Mouse (Mus musculus) erythroblast, embryonic 14.5 days (primary cell): ENCODE measurements around the gene Hmgn2. TPM values are rescaled to one million over a fixed set of nuclear protein-coding genes. Genes with fewer than 3 reads are reported as not detected.
A peak's percentile ranks its signal among the peaks of the same experiment; 100 is the strongest.
"Not testable (repeated sequence)": the region's sequence is repeated elsewhere in the genome, so short reads cannot be mapped to it uniquely, and the experiment has no call there.

Source experiments
- H3K27me3 ChIP-seq: 2 replicates; pipeline ENCODE4 v1.6.1; 2012; ENCODE audit warnings: inconsistent platforms; ENCODE audit not compliant: control insufficient read depth
- H3K36me3 ChIP-seq: 2 replicates; pipeline ENCODE4 v1.6.1; 2012; ENCODE audit warnings: mild to moderate bottlenecking, inconsistent platforms; ENCODE audit not compliant: control insufficient read depth
- H3K4me1 ChIP-seq: 2 replicates; pipeline ENCODE4 v1.6.1; 2012; ENCODE audit warnings: inconsistent platforms; ENCODE audit not compliant: control insufficient read depth
- H3K4me3 ChIP-seq: replicated peaks from 2 replicates; pipeline ENCODE3; 2012; ENCODE audit warnings: moderate library complexity, mild to moderate bottlenecking, inconsistent platforms
- H3K9me3 ChIP-seq: 2 replicates; pipeline ENCODE4 v1.6.1; 2012; ENCODE audit warnings: low read length, inconsistent platforms, mixed read lengths; ENCODE audit not compliant: control insufficient read depth
- GATA1 ChIP-seq: IDR thresholded peaks from 2 replicates; pipeline ENCODE4 v1.6.1; 2012; ENCODE audit warnings: low read length, inconsistent platforms, mixed read lengths
- TAL1 ChIP-seq: IDR thresholded peaks from 3 replicates; pipeline ENCODE4 v1.6.1; 2012; ENCODE audit warnings: low read length, inconsistent platforms, mixed read lengths
- polyA plus RNA-seq: library from polyadenylated mRNA; stranded (reverse); fragments of >175 nt; gene quantifications from 2 replicates; pipeline ENCODE4 v1.2.3, GENCODE M21; 2012

Gene Hmgn2
- polyA plus RNA-seq, 1 experiment, result 87.9 TPM

DNA sequence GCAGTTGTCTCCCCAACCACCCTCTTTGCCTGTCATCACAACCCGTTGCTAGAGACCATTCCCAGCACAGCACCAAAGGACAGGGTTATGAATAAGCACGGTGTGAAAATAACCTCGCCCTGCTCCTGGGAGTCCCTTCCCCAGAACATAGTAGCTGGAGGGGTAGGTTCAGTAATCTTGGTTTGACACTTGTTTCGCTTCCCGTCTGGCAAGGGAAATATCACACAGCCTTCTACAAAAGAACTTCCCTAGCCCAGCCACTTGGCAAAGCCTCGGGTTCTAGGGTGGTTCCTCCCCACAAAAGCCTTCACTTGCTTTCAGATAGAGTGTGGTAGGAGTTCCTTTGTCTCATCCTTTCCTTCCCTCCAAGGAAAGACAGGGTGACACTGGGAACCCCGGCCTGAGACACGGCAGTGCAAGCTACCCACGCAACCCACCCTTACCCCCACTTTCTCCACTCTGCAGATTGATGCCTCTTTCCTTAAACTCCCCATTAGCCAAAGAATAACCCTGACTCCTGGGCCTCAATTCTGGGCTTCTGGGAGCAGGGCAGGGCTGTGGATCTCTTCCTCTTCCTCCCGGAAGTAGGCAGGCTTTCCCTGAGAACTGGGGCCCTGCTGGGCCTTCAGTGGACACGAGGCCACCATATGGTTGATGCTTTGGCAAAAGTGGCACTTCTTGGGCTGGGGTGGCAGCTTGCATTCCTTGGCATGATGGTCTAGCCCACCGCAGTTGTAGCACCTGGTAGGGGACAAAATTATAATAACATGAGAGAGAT is 37.3 kb upstream of the Hmgn2 start:
- Histone ChIP-seq H3K4me3 (no peak overlapping the region), H3K4me1 (peaks cover 6% of the 10 kb centered on the region), H3K27me3 (no peaks in the 10 kb centered on the region), H3K9me3 (no peaks in the 10 kb centered on the region), H3K36me3 (no peaks in the 10 kb centered on the region)
- TF ChIP-seq GATA1 (no peak), TAL1 (no peak)

DNA sequence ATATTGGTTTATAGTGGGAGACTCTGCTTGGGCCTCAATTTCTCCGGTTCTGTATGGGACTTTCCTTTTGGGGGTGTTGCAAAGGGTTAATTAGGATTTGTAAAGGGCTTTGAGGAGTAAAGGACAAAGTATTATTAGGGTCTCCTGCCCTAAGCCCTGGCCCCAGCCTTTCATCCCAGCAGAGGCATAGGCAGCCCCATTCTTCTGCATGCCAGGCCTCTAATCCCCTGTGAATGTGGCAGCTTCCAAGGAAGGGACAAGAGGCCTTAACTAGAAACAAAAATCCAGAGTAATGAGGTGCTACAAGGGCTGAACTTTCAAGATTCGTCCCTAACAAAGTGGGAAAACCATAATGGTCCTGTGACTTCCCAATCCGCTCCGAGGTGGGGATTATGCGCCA is 34.5 kb upstream of the Hmgn2 start:
- H3K4me1 ChIP-seq, result peaks cover 20% of the 10 kb centered on the region
- H3K27me3 ChIP-seq, result no peaks in the 10 kb centered on the region
- peaks cover 7% of the 10 kb centered on the region for H3K36me3 ChIP-seq
- no peak overlapping the region for H3K4me3 ChIP-seq
- H3K9me3 ChIP-seq, result no peaks in the 10 kb centered on the region
- TF ChIP-seq TAL1 (no peak), GATA1 (no peak)

DNA sequence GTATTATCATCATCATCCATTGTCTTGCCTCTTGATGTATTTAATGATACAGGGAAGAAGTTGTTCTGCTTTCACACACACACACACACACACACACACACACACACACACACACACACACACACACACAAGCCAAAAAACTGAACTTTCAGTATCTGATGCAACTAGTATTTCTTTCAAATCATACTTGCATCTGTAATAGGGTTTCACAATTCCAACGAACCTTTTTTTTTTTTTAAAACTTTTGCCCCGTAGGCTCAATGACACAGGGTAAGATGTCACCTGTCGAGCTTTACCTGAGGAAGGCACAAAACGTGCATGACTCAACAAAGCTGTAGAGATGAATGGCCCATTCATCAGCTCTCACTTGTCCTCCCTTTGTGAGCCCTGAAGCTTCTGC is 33.8 kb upstream of the Hmgn2 start:
- Histone ChIP-seq H3K36me3 (peaks cover 11% of the 10 kb centered on the region), H3K9me3 (no peaks in the 10 kb centered on the region), H3K4me3 (no peak overlapping the region), H3K4me1 (peaks cover 20% of the 10 kb centered on the region), H3K27me3 (no peaks in the 10 kb centered on the region)
- no peak for TF ChIP-seq GATA1
- TF ChIP-seq TAL1, result no peak

DNA sequence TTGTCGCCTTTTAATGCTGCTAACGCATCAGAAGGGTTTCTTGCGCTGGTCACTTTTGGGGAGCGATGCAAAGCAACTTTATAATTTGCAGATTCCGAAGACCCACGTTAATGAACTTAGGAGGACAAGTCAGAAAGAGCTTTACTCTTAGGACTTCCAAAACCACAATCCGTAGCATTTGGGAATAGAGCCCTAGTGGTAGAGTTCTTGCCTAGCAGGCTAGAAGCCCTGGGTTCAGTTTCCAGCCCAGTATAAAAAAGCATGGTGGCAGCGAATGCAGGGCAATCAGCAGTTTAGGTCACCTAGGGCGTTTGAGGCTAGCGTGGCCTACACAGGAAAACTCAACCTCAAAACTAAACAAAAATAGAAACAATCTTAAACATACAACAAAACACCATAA is 33.3 kb upstream of the Hmgn2 start:
- Histone ChIP-seq H3K27me3 (no peaks in the 10 kb centered on the region), H3K36me3 (peaks cover 17% of the 10 kb centered on the region), H3K4me3 (no peak overlapping the region), H3K9me3 (no peaks in the 10 kb centered on the region), H3K4me1 (peaks cover 20% of the 10 kb centered on the region)
- TF ChIP-seq GATA1, result no peak
- TF ChIP-seq TAL1, result no peak

DNA sequence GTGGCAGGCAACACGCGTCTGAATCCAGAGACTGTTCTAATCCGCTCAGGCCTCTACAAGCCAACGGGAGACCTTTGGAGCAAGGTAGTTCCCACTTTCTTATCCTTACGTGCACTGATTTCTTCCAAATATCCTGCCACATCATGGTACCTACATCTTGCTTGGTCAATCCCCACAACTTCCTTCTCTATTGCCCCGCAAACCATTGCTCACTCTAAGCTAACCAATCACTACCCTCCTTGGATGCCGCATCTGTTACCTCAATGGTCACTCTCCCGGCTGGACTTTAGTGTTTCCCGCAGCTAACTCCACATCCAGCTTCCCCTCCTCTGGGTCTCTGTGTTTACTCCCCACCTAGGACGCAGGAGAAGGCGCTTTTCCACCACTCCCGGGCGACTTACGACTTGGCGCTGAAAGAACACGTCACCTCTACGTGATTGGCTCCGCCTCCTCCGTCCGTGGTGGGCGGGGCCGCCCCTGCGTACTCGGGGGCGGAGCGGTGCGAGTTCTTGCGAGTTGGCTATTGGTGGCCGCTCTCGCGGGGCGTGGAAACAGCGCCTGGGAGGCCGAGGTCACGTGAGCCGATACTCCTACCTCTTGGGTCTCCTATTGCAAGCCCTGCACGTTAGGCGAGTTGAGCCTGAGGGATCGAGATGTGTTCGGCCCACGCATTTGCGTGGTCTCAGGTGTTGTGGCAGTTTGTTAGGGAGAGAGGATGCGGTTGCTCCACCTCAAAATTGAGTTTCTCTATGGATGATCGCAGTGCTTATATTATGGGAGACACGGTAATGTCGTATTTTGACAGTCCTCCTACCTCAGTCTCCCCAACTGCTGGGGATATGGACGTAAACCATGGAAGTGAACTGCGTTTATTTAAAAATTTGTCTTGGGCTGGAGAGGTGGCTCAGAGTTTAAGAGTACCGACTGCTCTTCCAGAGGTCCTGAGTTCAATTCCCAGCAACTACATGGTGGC is 32.3 kb upstream of the Hmgn2 start, which contains the start of gene Dhdds:
Gene Dhdds (minus strand): TSS at position 453 of the 973 bp plus-strand sequence.
- peaks cover 20% of the 10 kb centered on the region for H3K4me1 ChIP-seq
- H3K36me3 ChIP-seq, result peaks cover 25% of the 10 kb centered on the region
- H3K9me3 ChIP-seq, result no peaks in the 10 kb centered on the region
- TF ChIP-seq GATA1 (no peak), TAL1 (no peak)
- H3K4me3 ChIP-seq, result peak within 1 kb of the TSS; percentile 66
- H3K27me3 ChIP-seq, result no peaks in the 10 kb centered on the region

DNA sequence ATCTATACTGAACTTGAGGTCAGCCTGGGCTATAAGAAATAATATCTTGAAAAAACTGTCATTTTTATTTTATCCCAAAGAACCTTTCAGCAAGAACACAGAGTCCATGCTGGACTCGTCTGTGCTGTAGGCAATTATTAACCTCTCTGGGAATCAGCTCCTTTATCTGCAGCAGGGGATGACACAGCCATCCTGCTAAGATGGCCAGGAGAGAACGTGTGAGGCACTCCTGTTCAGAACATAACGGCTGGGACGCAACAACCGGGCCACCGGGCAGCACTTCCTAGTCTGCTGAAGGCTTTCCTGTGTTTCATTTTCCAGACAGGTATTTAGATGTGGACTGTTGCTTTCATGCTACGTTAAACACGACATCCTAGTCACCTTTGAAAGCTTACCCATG is 26.2 kb upstream of the Hmgn2 start:
- no peaks in the 10 kb centered on the region for H3K9me3 ChIP-seq
- no peak overlapping the region for H3K4me3 ChIP-seq
- peaks cover 7% of the 10 kb centered on the region for H3K4me1 ChIP-seq
- peaks cover 81% of the 10 kb centered on the region for H3K36me3 ChIP-seq
- no peaks in the 10 kb centered on the region for H3K27me3 ChIP-seq
- no peak for TF ChIP-seq GATA1
- TF ChIP-seq TAL1, result no peak

DNA sequence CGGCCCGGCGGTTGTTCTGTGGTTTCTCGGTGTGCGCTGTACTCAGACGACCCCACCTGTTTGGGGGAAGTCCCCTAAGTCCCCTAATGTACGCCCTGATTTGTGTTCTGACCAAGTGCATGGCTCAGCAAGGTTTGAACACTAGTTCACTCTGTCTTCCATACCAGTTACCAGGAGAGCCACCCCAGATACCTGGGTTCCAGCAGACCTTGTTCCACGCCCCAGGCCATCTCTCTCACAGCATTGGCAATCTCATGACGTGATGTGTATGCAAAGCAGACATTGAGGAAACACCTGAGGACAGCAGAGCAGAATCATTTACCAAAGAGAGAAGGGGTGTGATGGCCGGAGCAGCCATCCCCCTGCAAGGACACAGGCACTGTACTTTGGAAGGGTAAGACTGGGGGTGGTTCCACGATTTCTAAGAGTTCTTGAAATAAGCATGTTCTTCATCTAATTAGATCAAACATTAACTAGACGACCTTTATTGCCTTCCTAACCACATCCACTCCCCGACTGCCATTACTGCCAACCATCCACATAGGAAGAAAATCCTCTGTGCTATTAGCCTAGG is 22.7 kb upstream of the Hmgn2 start:
- Histone ChIP-seq H3K9me3 (no peaks in the 10 kb centered on the region), H3K36me3 (peaks cover 84% of the 10 kb centered on the region), H3K4me3 (no peak overlapping the region), H3K4me1 (no peaks in the 10 kb centered on the region), H3K27me3 (no peaks in the 10 kb centered on the region)
- TF ChIP-seq GATA1 (no peak), TAL1 (no peak)

DNA sequence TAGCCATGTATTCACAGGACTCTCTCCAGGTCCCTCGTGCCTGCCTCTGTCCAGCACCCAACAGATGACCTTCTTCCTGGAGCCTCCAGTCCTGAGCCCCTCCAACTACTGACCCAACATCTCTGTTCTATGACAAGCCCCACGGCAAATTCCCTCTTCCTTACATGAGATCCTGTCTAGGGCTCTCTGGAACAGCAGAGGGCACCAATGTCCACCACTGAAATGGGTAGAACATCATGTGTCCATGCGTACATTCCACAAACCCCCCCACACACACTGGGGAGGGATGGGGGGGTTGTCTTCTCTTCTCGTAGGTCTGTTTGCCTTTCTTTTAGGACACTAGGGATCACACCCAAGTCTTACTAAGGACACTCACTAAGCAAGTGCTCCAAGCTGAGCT is 21.6 kb upstream of the Hmgn2 start:
- Histone ChIP-seq H3K4me3 (no peak overlapping the region), H3K9me3 (no peaks in the 10 kb centered on the region), H3K36me3 (peaks cover 82% of the 10 kb centered on the region), H3K27me3 (no peaks in the 10 kb centered on the region), H3K4me1 (peaks cover 2% of the 10 kb centered on the region; the same call in 1 of the 2 replicates)
- no peak for TF ChIP-seq TAL1
- TF ChIP-seq GATA1, result no peak

DNA sequence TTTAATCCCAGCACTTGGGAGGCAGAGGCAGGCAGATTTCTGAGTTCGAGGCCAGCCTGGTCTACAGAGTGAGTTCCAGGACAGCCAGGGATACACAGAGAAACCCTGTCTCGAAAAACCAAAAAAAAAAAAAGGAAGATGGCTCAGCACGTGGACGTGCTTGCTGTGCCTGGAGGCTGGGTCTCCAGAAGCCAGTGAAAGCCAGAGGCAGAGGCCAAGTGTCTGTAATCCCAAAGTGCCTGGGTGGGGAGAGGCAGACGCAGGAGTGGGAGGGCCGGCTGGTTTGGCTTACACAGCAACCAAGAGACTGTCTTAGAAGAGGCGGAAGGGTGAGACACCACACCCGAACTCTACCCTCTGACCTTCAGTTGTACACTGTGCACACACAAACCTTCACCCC is 19.8 kb upstream of the Hmgn2 start:
- not testable (repeated sequence) for H3K27me3 ChIP-seq, H3K4me3 ChIP-seq, H3K9me3 ChIP-seq, H3K4me1 ChIP-seq
- H3K36me3 ChIP-seq, result peaks cover 72% of the 10 kb centered on the region
